Mouse (Mus musculus): ENCODE measurements around the gene Cmtm4. TPM values are rescaled to one million over a fixed set of nuclear protein-coding genes. Genes with fewer than 3 reads are reported as not detected.

Cmtm4 gene
- polyA plus RNA-seq (2012): not detected in 2 replicates

DNA sequence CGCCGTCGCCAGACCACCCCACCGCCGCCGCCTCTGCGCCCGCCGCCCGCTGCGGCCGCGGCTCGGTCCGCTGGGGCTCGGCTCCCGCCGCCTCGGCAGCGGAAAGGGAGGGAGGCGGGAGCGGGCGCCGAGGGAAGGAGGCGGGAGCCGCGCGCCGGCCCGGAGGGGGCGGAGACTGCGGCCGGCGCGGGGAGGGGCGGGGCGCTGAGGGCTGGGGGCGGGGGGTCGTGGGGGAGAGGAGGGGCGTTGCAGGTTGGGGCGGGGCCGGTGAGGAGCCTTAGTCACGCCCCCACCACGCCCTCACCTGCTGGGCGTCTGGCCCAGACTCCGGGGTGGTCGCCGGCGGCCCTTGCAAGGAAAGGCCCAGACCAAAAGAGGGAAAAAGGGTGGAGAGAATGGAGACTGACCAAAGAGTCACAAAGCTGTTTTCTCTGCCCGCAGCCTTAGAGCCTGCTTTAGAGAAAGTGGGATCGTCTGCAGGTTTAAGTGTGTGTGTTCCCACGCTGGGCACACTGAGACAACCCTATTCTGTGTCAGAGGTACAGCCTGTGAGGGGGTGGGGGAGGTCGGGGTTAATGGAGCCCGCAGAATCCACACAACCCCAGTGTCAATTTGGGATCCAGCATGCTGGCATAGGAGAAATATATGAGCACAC lies at the start of gene Cmtm4:
Cmtm4 (minus strand) TSS at position 105 of the 655 bp plus-strand sequence.
- no peak for TF ChIP-seq GATA1 (IDR thresholded peaks at IDR 0.05; ENCODE audit: low read length)

GRCm38 (mm10) chr8:104445248-104445647 lies 49.6 kb upstream of the Cmtm4 start:
- no peak for TF ChIP-seq GATA1 (IDR thresholded peaks at IDR 0.05; ENCODE audit: low read length)

DNA sequence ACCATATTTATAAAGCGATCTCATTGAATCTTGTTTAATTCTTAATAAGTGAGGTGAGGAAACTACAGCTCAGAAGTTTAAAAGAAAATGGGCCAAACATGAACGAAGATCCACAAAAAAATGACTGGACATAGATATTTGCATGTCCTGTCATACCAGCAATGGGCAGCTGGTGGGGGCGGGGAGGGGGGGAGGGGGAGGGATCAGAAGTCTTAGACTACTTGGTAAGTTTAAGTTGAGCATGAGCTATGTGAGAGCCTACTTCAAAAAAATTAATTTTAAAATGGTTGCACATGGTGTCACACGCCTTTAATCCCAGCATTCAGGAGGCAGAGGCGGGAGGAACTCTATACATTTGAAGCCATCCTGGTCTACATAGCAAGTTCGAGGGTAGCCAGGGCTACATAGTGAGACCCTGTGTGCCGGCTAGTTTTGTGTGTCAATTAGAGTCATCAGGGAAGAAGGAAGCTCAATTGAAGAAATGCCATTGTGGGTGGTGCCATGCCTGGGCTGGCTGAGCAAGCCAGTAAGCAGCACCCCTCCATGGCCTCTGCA lies 47.6 kb upstream of the Cmtm4 start:
- TF ChIP-seq GATA1 (IDR thresholded peaks at IDR 0.05; ENCODE audit: low read length): no peak

DNA sequence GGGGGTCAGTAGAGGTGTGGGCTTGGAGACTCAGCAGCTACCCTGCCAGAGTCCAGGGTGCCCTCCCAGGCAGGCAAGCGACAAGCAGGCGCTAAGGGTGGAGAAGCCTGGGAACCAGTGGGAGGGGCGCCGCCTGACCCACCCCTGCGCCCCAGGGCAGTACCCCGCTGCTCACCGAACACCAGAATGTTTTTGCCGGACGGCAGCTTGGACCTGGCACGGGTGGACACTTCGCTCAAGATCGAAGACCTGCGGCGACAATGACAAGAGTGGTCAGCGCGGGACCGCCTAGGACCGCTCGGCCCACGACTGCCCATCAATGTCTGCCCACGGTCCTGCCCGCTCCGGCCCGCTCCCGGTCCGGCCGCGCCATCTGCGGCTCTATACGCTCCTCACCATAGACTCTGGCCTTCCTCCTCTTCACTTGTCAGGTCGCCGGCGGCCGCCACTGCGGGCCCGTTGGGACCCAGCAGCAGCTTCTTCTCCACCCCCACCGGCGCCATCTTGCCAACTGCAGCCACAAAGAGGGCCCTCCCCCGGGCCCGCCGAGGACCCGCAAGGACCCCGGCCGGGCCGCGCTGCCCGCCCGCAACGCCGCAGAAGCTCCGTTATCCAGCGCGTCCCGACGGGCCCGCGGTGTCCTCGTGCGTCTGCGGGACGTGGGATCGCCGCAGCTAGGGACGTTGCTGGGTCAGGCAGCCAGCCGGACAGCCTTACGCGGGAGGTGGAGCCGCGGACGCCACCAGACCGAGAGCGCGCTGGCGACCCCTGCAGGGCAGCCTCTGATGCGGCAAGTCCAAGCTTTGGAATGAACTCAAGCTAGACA lies 46.9 kb upstream of the Cmtm4 start, which contains the start of gene Dync1li2:
Dync1li2 (minus strand) TSS at position 749 of the 826 bp plus-strand sequence.
- TF ChIP-seq GATA1 (IDR thresholded peaks at IDR 0.05; ENCODE audit: low read length): no peak

GRCm38 (mm10) chr8:104441613-104442012 lies 46.0 kb upstream of the Cmtm4 start:
- TF ChIP-seq GATA1 (IDR thresholded peaks at IDR 0.05; ENCODE audit: low read length): no peak

DNA sequence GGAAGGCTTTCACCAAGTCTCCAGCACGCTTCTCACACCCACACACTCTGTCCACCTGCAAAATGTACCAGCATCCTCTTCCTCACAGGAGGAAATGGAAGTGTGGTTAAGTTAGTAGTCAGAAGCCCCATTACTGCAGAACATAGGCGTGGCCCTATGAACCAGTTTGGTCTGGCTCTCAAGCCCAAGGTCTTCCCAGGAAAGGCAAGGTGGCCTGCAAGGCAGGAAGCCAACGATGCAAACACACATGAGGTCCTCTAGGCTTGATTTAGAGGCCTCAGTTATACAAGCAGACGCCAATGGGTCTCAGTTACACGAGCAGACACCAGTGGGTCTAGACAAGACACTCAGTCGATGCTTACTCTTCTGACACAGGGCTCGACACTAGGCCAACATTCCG lies 43.9 kb upstream of the Cmtm4 start:
- TF ChIP-seq GATA1 (IDR thresholded peaks at IDR 0.05; ENCODE audit: low read length): no peak

- TF ChIP-seq GATA1 (IDR thresholded peaks at IDR 0.05; ENCODE audit: low read length): no peak
These were observed 42.0 kb upstream of the Cmtm4 start for GRCm38 (mm10) chr8:104437494-104438135.

GRCm38 (mm10) chr8:104436591-104436990 lies 41.0 kb upstream of the Cmtm4 start:
- no peak for TF ChIP-seq GATA1 (IDR thresholded peaks at IDR 0.05; ENCODE audit: low read length)

GRCm38 (mm10) chr8:104436038-104436437 lies 40.4 kb upstream of the Cmtm4 start:
- no peak for TF ChIP-seq GATA1 (IDR thresholded peaks at IDR 0.05; ENCODE audit: low read length)

- no peak for TF ChIP-seq GATA1 (IDR thresholded peaks at IDR 0.05; ENCODE audit: low read length)
These were observed 39.3 kb upstream of the Cmtm4 start for GRCm38 (mm10) chr8:104434826-104435354.

- TF ChIP-seq GATA1 (IDR thresholded peaks at IDR 0.05; ENCODE audit: low read length): no peak
These were observed 38.7 kb upstream of the Cmtm4 start for GRCm38 (mm10) chr8:104434275-104434674.

GRCm38 (mm10) chr8:104433191-104433842 lies 37.7 kb upstream of the Cmtm4 start:
- no peak for TF ChIP-seq GATA1 (IDR thresholded peaks at IDR 0.05; ENCODE audit: low read length)

DNA sequence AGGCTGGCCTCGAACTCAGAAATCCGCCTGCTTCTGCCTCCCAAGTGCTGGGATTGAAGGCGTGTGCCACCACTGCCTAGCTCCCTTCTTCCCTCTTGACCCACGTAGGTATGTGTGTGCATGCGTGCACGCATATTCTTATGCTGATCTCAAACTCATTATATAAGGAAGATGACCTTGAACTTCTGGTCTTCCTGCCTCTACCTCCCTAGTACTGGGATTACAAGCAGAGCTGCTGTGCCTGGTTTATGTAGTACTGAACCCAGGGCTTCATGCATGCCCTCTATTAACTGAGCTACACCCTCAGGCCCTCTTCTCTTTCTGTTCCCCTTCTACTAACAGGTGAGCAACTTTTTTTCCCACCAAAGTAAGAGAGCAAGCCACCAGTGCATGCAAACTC lies 37.0 kb upstream of the Cmtm4 start:
- TF ChIP-seq GATA1 (IDR thresholded peaks at IDR 0.05; ENCODE audit: low read length): no peak

GRCm38 (mm10) chr8:104430230-104430629 lies 34.6 kb upstream of the Cmtm4 start:
- no peak for TF ChIP-seq GATA1 (IDR thresholded peaks at IDR 0.05; ENCODE audit: low read length)

GRCm38 (mm10) chr8:104427703-104428102 lies 32.1 kb upstream of the Cmtm4 start:
- TF ChIP-seq GATA1 (IDR thresholded peaks at IDR 0.05; ENCODE audit: low read length): no peak
